Mouse (Mus musculus): ENCODE results near the gene Eif5.

Gene Eif5

DNA sequence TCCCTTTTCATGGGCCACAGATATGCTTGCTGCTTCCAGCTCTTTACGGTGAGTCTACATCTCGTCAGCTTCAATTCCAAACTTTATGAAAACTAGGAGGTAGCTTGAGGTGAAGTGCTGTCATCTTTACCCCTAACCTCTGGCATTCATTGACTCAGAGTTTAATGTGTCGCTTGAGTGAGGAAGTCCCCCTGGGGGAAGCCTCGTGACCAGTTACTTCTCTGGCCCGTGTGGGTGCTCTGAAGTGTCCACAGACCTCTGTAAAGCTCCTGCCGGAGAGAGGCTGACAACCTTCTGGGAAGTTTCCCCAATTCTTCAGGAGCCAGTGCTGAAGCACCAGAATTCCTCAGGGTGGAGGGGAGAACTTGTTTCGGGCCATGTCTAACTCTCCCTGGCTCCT lies 34.6 kb downstream of the Eif5 start:
- DNase-seq = no peak

DNA sequence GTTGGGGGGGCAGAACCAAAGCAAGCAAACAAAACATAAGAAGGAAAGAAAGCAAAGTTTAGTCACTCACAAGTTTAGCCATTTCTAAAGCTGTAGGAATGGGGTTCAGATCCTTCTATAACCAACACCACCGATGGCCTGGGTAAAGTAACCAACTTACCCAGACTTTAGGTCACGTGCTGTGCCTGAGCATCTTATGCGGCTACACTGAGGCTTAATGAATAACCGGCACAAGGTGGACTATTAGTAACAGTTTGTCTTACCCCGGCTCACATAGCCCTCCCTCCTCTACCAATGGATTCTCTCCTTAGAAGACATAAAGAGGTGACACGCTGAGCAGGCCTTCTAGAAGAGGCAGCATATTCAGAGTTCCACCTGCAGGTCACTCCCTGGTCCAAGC lies 35.5 kb downstream of the Eif5 start:
- DNase-seq = no peak

DNA sequence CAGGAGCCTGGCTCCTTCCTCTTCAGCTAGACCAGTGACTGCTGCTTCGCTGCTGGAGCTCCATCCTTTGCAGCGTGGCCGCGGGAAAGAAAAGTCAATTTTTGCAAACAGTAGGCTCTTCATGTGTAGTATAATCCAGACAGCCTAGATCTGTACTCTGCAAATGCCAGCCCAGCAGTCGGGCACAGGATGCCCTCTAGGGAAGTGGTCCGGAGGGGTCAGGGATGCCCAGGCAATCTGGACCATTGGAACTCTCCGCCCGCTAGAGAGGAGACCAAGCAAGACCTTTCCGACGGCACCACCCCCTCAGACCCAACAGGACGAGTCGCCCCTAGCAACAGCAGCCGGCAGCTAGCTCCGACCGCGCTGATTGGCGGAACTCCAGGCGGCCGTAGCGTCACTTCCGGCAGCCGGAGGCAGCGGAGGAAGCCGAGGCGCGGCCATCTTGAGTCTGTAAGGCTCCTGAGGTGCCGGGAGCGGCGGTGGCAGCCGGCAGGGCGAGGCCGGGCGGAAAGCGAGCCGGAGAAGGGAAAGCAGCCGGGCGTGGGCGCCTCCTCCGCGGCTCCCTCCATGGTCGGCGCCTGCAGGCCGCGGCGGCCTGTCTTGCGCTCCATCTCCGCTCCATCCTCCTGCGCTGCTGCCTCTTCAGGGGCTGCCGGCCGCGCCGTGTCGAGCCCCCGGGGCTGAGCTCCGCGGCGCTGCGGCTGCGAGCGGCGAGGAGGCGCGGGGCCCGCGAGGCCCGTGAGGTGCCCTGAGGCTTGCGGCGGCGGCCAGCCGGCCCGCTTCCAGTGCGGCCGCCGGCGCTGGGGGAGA lies 36.5 kb downstream of the Eif5 start, which contains the start of gene Mark3:
TSS of gene Mark3 (plus strand) at position 450 of the 813 bp plus-strand sequence.
- peak; percentile 99 for DNase-seq

DNA sequence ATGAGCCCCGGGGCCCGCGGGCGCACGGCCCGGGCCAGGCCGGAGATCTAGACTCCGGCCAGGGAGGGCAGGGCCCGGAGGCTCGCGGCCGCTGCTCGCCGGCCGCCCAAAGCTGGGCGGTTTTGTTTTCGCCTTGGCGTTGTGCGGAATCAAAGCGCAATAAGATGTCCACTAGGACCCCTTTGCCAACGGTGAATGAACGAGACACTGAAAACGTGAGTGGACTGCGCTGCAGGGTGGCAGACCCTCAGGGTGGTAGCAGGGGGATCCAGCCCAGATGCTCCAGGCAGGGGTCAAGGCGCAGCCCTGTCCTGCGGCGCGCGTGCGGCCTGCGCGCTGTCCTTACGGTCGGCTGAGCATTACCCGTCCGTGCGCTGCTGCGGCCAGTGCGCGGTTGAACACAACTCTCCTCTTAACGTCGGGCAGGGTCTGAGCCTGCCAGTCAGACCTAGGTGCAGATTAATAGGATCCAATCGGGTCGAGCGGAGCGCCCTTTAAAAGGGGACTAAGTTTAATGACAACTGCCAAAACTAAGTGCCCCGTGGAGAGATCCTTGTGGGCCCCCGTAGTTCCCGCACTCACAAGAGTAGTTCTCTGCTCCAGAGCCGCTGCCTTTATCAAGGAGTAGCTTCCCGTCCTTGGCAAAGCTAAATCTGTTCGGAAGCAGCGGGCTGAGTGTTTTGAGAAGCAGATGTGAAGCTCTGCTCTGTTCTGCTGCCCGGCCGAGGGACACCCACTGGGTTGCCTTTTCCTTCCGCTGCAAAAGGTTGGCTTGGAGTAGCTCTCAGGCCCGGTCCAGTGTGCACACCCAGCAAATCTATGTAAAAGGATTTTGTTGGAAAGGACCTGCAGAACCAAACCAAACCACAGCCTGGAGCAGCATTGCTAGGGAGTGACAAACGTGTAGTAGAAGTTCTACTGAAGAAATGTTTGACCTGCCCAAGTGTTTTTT lies 37.3 kb downstream of the Eif5 start:
- DNase-seq = peak; percentile 42

DNA sequence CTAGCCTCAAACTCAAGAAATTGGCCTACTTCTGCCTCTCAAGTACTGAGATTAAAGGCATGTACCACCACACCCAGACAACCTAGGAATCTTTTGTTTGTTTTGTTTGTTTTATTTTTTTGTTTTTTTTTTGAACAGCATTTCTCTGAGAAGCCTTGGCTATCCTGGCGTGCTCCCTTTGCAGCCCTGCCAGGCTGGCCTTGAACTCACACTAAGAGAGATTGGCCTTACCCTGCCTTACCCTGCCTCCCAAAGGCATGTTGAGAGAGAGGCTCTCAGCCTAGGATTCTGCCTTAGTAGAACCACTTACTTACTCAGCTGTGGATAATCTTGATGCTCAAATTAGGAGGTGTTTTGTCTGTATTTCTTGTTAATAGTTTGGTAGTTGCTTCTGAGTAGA lies 45.2 kb downstream of the Eif5 start:
- no peak for DNase-seq

DNA sequence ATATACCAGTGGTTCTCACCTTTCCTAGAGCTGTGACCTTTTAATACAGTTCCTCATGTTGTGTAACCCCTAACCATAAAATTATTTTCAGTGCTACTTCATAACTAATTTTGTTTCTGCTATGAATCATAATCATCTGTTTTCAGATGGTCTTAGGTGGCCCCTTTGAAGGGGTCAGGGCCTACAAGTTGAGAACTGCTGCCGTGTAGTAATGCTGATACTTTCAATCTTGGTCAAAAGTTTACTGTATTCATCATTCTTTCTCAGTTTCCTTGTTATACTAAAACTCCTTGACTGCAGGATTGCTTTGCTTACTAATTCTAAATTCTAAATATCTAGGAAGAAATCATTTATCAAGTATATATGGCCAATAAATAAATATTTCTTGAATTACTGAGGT lies 46.6 kb downstream of the Eif5 start:
- no peak for DNase-seq

DNA sequence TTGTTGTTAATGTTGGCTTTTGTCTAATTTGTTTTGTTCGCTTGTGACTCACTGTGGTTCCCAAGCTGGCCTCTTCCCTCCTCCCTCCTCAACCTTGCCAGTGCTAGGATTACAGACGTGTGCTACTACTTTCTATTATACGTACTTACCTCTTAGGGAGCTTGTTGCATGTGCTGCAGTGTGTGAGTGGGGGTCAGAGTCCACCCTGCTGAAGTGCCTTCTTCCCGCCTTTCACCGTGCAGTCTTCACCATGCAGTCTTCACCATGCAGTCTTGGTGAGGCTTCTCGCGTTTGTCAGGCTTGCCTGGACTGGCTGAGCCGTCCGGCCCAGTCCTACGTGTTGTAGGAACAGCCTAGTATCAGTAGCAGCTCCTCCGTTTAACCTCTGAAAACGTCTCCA lies 49.4 kb downstream of the Eif5 start:
- DNase-seq = no peak

DNA sequence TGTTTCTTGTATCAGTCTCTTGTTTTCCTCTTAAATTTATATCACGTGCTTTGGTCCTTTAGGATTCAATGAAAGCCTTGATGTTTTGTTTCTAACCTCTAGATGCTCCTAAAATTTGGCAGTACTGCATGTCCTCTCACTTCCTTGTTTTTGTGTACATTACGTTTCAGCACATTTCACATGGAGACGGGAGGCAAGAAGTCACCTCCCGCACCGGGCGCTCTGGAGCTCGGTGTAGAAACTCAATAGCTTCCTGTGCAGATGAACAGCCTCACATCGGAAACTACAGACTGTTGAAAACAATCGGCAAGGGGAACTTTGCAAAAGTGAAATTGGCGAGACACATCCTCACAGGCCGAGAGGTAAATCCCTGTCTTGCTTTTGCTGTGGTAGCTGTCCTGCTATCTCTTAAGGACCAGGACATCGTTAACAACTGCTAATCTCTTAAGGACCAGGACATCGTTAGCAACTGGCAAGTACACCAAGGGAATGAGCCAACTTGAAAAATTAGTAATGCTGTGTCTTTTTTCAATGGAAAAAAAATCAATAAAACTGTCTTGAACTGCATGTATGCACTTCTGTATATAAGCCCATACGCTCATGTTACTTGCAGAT lies 54.7 kb downstream of the Eif5 start:
- peak; percentile 29 for DNase-seq

DNA sequence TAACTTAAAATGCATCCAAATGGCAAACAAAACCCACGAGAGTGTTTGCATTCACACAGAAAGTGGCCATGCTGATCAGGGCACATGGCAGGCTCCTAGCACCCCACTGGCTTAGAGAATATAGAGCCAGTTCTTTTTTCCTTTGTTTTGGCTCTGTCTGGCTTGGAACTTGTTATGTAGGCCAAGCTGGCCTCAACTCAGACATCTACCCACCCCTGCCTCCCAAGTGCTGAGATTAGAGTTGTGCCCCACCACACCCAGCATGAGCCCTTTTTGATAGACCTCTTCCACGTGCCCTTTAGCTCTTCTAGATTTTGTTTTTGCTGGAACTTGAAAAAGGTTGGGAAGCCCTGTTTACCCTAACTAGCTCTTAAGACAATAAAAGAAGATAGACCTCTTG lies 56.0 kb downstream of the Eif5 start:
- no peak for DNase-seq

Measured in lung, postnatal 10 days (tissue).